Mouse (Mus musculus) stomach, postnatal 0 days (tissue): ENCODE measurements around the gene Ctnnb1. TPM values are rescaled to one million over a fixed set of nuclear protein-coding genes. Genes with fewer than 3 reads are reported as not detected.

Experiments
- ATAC-seq: fragments of 200-750 bp; cut with Nextera tagmentation; 2 replicates; pipeline ENCODE4 v1.8.0; 2017; ENCODE audit not compliant: low FRiP score, low TSS enrichment
- DNase-seq: peaks from one replicate; pipeline ENCODE4 v3.0.0-alpha.2; 2016; ENCODE audit warnings: low spot score
- H3K27ac ChIP-seq: fragments of 300-500 bp; sonication (generic); replicated peaks from 2 replicates; pipeline ENCODE4 v1.5.1; 2014; ENCODE audit warnings: mild to moderate bottlenecking, control low read depth
- H3K27me3 ChIP-seq: fragments of 300-500 bp; sonication (generic); 2 replicates; pipeline ENCODE4 v1.6.1; 2014; ENCODE audit warnings: low read length; ENCODE audit not compliant: control insufficient read depth, insufficient read depth
- H3K36me3 ChIP-seq: fragments of 300-500 bp; sonication (generic); 2 replicates; pipeline ENCODE4 v1.6.1; 2014; ENCODE audit warnings: low read length, mixed read lengths; ENCODE audit not compliant: control insufficient read depth, insufficient read depth
- H3K4me1 ChIP-seq: fragments of 300-500 bp; sonication (generic); replicated peaks from 2 replicates; pipeline ENCODE4 v1.6.1; 2014; ENCODE audit warnings: antibody characterized with exemption; ENCODE audit not compliant: control insufficient read depth, insufficient read depth
- H3K4me2 ChIP-seq: fragments of 300-500 bp; sonication (generic); replicated peaks from 2 replicates; pipeline ENCODE4 v1.6.1; 2014; ENCODE audit warnings: low read depth, mild to moderate bottlenecking, control low read depth, moderate library complexity
- H3K4me3 ChIP-seq: fragments of 300-500 bp; sonication (generic); 2 replicates; pipeline ENCODE4 v1.5.1; 2014; ENCODE audit warnings: low read depth, low read length, control low read depth
- H3K9ac ChIP-seq: fragments of 300-500 bp; sonication (generic); 2 replicates; pipeline ENCODE4 v1.6.1; 2014; ENCODE audit warnings: mild to moderate bottlenecking, low read length, control low read depth, mixed read lengths
- H3K9me3 ChIP-seq: fragments of 300-500 bp; sonication (generic); 2 replicates; pipeline ENCODE4 v1.6.1; 2016; ENCODE audit warnings: low read length; ENCODE audit not compliant: control insufficient read depth
- CTCF ChIP-seq: IDR thresholded peaks from 2 replicates; pipeline ENCODE4 v1.5.1; 2016; ENCODE audit warnings: antibody characterized with exemption, low read depth, mild to moderate bottlenecking, moderate library complexity
- EP300 ChIP-seq: optimal IDR thresholded peaks from 2 replicates; pipeline ENCODE3; 2016; ENCODE audit warnings: antibody characterized with exemption
- whole genome bisulfite sequencing: fragments of 180-500 bp; shearing (Covaris S2); extraction: QIAGEN DNeasy Blood & Tissue Kit; methylation state at CpG from one replicate; pipeline ENCODE4 v1.1.7; 2014; 5-methylcytosine and 5-hydroxymethylcytosine counted together
- microRNA-seq: library from miRNA; unstranded; fragments of <30 nt; microRNA quantifications from one replicate; pipeline ENCODE4, GENCODE M21; 2016
- polyA plus RNA-seq: library from polyadenylated mRNA; unstranded; fragments of >200 nt; fragmentation: Nextera tagmentation; extraction: Ambion mirVana; gene quantifications from 2 replicates; pipeline ENCODE4 v1.2.1, GENCODE M21; 2015

Ctnnb1 gene
- polyA plus RNA-seq, 1 experiment from 2014 or later: 220 TPM

DNA sequence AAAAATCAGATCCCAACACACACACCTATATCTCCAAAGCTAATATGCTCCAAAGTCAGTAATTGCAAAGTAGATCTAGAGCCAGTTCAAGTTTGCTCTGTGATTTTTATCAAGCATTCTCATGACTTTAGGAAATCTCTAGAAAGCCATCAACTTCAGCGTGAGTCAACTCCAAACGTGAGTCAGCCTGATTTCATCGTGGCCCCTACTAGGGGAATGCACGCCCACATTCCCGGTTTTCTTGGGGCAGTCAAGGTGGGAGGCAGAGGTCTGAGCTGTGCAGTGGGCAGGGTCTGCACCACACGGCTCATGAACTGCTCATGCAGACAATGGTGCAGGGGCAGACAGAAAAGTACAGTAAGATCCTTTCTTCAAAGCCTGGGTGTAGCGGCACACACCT, 76.9 kb downstream of the Ctnnb1 start:
- Histone ChIP-seq H3K27me3 (no peaks in the 10 kb centered on the region), H3K4me3 (no peak overlapping the region), H3K9me3 (no peaks in the 10 kb centered on the region), H3K4me1 (no peaks in the 10 kb centered on the region), H3K36me3 (no peaks in the 10 kb centered on the region), H3K4me2 (no peak overlapping the region), H3K27ac (no peak overlapping the region), H3K9ac (no peak overlapping the region)
- DNase-seq (no peak), ATAC-seq (no peak)
- WGBS: 56% methylated on average over 7 of the region's 7 CpGs
- TF ChIP-seq EP300 (no peak), CTCF (no peak)

Small RNA genes within 50 kb of the gene (microRNA-seq; reads per million reads assigned to microRNA genes)
- not detected for gene Mir7090
